Mouse (Mus musculus) fat pad, adult 2 months (tissue): Measurements from ENCODE around the gene Pcp4.
"Not testable (repeated sequence)": the region's sequence is repeated elsewhere in the genome, so short reads cannot be mapped to it uniquely, and the experiment has no call there.

ENCODE experiments used
- DNase-seq: peaks from one replicate; pipeline ENCODE4 v3.0.0-alpha.2; 2011; ENCODE audit warnings: low read depth, low spot score; ENCODE audit errors: extremely low read depth

Pcp4 gene

DNA sequence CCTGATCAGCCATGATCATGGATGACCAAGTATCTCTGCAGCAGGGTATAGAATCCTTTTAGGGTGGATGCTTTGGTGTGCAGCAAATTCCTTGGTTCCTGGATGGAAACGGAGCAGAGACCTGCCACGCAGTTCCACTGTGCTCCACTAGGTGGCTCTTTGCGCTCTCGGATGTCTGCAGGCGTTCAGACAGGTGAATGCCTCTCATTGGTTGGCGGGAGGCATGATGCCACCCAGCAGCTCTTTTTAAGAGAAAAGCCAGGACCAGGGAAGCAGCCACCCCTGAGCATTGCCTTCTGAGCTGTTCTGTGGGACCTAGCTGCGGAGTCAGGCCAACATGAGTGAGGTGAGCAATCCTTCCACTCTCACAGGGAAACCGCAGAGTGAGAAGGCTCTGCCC lies at the start of gene Pcp4:
TSS of gene Pcp4 (plus strand) at position 162 of the 400 bp plus-strand sequence.
- DNase-seq, result no peak

DNA sequence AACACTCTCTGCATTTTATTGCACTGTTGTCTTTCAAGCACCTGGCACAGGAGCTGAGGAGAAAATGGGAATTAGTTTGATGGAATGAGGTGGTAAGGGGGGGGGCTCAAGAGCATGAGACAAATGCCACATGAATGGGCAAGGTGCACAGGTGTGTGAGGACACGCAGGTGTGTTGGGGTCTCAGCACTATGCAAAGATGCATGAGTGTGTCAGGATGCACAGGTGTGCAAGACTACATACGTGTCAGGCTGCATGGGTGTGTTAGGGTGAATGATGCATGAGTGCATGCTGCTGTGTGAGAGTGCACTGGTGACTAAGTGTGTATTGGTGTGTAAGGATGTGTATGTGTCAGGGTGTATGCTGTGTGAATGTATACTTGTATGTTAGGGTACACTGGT lies 42.4 kb upstream of the Pcp4 start:
- DNase-seq, result no peak

DNA sequence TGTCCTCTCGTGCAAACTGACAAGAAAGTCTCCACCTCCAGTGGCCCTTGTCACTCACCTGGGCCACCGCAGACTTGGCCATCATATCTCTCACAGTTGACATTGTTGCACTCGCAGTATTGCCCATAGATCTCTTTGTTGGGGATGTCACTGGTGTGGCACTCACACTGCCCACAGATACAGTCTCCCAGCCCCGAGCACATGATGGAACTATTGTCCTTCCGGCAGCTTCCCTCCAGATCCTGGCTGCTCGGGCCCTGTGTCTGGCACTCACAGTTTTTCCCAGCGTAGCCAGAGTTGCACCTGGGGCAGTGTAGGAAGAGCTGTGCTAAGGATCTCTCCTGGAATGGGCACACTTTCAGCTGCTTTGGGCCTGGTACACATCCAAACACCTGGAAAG lies 40.7 kb upstream of the Pcp4 start:
- no peak for DNase-seq

DNA sequence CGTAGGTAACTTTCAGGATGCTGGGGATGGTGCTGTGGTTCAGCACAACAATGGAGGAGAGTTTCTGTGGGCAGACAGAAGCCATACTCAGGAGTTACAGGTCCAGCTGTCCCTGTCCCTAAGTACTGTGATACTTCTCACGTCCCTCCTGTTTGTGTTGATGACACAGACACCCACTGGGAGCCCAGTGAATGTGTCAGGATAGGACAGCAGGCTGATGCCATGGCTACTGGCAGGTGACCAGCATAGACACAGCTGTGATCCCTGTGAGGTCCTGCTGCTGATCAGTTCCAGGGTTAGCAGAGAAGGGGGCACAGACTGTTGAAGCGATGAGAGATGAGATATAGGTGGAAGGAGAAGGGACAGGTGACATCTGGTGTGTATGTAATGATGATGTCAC lies 38.4 kb upstream of the Pcp4 start:
- DNase-seq, result no peak

DNA sequence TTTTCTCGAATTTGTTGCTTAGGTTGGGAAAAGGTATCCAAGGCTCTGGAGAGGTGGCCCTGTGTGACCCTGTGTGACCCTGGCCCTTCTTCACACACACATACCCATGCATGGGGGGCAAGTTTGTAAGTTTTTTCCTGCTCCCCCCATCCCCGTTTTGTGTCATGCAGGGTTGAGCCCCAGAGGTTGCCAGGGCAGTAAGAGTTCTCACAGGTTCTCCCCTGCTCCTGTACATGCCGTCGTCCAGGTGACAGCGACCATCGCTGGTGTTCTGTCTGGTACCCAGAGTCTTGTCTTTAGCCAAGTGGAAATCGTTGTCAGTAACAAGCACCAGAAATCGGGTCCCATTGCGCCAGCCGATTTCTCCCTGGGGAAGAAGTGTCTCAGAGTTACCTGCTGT lies 34.1 kb upstream of the Pcp4 start:
- DNase-seq, result no peak

DNA sequence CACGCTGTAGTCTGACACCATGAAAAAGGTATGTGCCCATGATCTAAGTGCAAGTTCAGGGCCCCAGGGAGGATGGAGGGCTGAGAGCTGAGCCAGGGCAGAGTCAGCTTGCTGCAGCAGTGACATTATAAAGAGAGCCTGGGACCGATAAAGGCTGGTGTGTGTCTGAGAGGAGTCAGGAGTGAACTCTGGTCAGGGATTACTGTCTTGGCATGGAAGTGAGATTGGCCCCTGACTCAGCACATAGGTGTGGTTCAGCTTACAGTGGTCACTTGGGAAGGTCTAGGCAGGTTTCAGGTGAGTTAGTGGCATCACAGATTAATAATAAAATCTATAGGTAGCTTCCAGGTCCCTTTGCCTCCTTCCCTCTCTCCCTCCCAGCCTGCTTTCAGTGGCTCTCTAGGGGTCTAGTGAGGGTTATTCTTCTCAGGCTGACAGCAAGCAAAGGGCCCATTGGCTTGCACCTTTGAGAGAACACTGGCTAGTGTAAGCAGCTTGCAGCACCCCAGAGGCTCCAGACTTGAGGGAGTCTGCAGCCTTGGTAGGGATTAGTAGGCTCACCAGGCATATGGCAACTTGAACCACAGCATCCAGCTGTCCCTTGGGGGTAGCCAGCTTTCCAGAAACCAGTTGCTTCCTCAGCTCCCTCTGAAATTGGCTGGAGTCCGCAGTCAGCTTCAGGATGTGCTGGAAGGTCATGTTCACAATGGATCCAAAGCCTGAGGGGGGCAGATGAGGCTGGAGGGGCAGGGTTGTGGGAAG lies 33.2 kb upstream of the Pcp4 start:
- no peak for DNase-seq

DNA sequence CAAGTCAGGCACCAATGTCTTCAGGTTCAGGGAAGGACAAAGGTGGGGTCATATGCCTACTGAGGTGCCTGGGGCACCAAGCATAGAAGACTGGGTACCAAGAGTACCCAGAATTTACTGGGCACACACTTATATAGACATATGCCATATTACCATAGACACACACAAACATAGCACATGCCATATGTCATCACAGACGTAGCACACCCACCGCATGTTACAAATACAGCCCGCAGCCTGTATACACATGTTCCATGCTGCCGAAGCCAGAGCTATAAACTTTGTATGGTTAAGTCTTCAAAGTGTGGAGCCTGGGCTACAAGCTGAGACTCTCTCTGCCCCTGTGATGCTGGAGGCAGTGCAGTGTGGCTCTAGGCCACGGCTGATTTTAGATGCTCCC lies 28.5 kb upstream of the Pcp4 start:
- no peak for DNase-seq

DNA sequence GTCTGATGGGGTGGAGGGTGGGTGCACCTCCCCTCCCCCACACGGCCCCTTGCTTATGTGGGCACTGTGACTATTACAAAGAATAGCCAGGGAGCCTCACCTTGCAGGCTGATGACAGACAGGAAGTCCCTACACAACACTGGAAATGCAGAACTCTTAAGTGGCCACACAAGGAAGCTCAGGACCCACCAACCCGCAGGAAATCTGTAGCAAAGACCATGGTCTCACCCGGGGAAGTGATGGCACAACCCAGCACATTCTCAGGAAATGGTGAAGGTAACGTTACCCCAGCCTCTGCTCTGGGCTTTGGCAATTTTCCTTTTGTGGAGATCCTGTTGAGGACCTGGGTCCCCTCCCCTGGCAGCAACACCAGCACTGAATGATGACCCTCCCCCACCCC lies 27.7 kb upstream of the Pcp4 start:
- no peak for DNase-seq

DNA sequence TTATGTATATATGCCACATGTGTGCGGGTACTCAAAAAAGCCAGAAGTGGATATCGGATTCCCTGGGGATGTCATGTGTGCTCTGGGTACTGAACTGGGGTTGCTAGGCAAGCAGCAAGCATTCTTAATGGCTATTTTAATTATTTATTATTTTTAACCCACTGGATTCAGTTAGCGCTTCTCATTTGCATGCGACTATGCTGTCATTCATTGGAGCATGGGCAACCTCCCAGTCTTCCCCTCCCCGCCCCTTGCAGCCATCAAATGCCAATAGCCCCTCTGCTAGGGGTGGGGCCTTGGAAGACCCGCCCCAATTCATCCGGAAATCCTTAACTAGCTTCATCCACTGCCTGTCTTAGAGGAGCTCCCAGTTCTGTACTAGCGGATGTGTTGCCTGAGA lies 26.5 kb upstream of the Pcp4 start:
- DNase-seq, result no peak

DNA sequence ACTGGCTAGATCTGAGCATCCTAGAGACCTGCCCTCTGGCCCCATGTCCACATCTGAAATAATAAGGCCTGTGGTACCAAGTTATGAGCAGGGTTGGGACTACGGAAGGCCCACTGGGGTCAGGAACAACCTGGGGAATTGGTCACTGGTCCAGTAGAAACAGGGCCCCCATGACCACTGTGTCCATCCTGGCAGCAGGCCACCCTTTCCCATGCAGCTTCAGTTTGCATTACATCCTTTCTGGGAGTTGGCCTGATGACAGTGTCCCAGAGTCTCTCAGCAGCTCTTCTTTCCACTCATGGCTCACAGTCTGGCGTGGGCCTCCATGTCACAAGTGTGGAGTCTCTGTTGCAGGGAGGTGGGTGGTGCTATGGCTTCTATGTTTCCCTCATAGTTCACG lies 25.6 kb upstream of the Pcp4 start:
- no peak for DNase-seq

DNA sequence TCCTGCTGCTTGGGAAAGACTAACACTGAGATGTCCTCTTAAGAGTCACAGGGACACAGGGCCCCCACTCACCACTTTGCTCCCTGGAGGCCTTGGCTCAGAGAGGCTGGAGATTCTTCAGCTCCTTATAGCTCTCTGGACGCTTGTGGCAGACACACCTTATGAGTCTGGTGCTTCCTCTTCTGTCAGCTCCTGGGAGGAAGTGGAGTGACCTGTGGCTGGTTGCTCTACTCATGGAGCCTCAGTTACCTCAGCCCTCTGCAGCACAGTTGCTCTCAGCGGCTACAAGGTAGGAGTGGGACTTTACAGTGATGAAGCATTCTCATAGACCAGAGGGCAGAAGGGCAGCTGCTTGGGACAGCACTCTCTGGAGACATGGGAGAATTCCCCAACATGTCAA lies 23.9 kb upstream of the Pcp4 start, which contains the start of gene Itgb2l:
TSS of gene Itgb2l (minus strand) at position 152 of the 400 bp plus-strand sequence.
- DNase-seq, result no peak

DNA sequence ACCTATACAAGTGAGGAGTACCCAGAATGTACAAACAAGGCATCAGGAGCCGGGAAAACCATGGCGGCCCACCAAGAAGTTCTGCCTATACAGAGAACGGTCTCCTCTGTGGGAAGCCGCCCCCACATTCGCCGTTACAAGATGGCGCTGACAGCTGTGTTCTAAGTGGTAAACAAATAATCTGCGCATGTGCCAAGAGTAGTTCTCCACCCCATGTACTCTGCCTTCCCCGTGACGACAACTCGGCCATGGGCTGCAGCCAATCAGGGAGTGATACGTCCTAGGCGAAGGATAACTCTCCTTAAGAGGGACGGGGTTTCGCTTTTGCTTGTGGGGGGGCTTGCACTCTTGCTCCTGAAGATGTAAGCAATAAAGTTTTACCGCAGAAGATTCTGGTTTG lies 16.5 kb upstream of the Pcp4 start:
- DNase-seq, result not testable (repeated sequence)

DNA sequence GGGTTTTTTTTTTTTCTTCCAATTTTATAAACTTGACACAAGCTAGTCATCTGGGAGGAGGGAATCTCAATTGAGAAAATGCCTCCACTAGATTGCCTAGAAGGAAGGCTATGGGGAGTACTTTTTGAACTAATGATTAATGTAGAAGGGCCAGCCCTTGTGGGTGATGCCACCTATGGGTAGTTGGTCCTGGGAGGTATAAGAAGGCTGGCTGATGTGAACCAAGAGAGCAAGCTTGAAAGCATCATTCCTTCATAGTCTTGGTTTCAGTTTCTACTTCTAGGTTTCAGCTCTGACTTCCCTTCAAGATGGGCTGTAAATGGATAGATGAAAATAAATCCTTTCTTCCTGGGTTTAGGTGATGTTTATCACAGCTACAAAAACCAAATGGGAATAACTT lies 13.3 kb upstream of the Pcp4 start:
- no peak for DNase-seq

DNA sequence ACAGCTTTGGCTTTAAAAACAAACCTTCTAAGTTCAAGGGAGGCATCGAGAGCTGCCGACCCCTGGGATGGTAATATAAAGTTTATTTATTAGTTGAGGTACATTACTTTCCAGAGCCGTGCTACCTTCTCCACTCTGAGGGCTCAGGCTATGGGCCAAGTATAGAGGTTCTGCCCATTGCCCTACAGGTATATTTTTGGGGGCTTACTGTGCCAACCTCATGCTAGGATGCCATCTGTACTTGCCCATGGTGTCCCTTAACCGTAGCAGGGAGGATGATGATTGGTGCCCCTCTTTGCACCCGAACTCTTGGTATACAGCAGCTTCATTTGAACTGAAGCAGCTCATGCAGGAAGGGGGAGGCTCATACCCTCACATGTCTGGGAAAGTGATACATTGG lies 9.8 kb upstream of the Pcp4 start:
- no peak for DNase-seq

DNA sequence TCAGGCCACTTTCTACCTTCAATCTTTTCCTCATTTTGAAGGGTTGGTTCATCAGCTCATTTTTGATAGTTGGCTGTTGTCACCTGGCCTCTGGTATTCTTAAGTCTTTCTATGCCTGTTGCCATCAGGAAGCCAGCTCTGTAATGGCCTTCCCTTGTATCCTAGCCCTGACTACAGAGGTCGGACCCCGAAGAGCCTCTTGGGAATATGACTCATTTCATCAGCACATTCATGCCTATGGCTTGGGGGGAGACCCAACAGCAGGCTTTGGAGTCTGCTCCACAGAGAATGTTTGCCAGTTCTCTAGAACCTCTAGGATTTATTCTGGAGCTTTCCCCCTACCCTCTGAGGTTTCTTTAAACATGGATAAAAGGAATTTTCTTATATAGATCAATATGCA lies 8.1 kb upstream of the Pcp4 start:
- no peak for DNase-seq

DNA sequence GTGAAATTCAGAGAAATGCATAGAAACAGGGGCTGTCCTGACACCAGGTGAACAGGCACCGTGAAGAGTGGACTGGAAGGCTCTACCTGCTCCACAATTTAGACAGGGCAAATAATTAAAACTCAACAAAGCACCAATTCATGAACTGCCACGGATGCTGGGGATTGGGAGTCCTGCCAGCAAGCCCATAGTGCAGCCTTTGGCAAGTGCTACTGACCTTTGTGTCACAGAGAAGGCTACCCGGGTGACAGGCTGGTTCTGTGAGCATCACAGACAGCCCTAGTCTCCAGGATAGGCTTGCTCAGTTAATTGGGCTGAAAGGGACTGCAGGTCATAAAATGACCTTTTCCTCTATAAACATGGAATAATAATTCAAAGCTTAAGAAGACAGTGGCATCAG lies 6.6 kb upstream of the Pcp4 start:
- DNase-seq, result no peak

DNA sequence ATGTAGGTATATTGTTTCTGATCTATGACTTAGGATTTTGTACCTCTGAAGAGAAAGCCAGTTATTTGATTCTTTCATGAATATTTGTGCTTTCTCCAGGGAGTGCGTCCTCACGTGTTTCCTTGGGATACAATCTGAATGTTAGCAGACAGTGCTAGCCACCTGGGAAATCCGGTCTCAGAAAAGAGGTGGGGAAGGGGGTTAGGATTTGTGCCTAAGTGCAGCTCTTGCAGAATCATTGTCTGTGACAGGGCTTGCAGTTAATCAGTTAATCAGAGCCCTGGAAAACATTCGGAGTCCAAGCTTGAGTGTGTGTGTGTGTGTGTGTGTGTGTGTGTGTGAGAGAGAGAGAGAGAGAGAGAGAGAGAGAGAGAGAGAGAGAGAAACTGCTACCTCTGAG lies 605 bp downstream of the Pcp4 start:
- no peak for DNase-seq

DNA sequence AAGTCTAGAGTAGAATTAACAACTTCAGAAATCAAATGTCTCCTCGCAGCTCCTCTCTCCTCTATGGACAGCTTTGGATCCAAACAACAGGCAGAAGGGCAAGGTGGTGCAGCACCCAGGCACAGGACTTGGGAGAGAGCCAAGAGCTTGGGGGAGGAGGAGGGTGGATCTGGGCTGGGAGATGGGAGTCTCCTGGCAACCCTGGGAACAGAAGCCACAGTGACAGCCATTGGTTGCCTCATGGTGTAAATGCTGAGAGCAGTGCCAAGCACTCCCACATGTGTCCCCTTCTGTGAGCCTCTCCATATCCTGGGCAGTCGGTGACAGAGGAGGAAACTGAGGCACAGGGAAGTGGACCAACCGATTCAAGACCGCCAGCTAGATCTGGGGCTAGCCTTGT lies 1.3 kb downstream of the Pcp4 start:
- no peak for DNase-seq

DNA sequence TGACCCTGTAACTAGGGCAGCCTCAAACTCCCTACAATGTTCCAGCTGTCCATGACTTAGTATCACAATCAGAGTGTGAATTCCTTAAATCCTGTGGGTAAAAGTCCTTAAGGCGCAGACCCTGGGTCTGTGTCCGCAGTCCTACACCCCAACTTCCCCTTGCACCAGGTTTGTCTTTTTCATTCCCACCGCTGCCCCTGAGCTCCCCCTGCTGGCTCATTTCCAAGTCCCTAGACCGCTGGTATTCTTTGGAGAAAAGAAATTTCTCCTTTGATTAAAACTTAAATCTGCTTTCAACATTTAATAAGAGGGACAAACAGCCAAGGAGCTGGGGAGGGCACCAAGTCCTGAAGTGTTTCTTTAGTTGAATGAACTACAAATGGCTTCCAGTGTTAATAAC lies 2.2 kb downstream of the Pcp4 start:
- no peak for DNase-seq

DNA sequence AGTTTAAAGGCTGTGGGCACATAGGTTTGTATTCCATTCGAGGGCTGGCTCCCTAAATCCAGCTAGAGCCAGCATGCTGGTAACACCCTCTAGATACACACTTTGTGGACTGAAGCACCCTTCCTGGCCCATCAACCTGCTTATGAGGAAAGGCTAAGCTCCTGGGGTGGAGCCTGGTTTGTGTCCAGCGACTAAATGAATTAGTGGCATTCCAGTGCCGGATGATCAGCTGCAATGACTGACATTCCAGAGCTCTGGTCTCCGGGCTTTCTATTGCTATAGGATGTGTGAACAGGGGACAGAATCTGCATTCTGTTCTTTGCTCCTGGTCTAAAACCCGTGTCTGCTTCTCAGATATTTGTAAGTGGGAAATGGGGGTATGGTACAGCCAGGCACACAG lies 5.0 kb downstream of the Pcp4 start:
- DNase-seq, result no peak

DNA sequence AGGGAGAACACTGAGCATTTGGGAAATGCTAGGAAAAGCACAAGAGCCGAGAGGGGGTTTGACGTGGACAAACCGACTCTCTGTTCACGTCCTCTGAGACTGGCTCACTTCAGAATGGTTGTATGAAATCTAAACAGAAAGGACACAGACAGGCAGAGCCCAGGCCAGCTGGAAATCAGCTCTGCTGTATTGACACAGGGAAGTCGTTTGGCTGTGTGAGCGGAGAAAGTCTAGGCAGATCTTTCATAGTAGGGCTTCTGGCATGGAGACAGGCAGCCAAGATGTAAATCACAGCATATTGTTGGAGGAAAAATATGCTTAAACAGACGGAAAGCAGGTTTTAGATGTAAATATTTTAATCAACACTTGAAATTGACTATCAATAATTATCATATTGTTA lies 5.4 kb downstream of the Pcp4 start:
- no peak for DNase-seq

DNA sequence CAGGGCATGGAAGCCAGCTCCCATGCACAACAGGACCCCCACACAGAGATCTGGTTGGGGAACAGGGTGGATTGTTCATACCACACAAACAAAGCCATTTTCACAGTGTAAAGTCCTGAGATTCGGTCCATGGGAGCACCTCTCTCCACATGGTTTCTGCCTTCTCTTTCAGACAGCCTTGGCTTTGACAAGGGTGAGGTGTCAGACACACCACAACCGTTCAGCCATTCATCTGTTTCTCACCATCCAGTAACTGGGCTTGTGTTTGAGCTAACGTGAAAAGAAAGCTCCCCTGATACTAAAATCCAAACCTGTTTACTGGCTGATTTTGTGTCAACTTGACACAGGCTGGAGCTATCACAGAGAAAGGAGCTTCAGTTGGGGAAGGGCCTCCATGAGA lies 6.8 kb downstream of the Pcp4 start:
- DNase-seq, result no peak

DNA sequence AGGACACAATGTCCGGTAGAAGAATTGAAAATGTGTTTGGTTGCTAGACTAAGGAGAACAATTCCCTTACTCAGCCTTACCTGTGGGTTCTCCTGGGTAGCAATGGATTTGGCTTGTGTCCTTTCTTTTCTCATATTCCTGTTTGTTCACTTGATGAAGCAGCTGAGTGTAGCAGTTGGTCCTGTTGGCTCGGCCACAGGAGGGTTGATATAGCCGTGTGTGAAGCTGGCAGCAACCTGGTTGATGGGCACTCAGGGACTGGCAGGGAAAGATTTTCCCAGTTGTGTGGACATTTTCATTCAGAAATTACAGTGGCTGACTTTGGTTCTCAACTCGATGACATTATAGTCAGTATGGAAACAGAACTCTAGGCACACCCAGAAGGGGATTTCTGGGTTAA lies 14.4 kb downstream of the Pcp4 start:
- DNase-seq, result no peak
